Mouse (Mus musculus) CH12F3 (cell line): ENCODE data around the gene Slc16a13.

Source experiments
- in situ Hi-C: fragments of 300-500 bp; cut with MboI; formaldehyde crosslinking; loops from 2 replicates; pipeline ENCODE4 v1.14.3; 2020; ENCODE audit warnings: low sequenced_read_pairs

The Slc16a13 gene

DNA sequence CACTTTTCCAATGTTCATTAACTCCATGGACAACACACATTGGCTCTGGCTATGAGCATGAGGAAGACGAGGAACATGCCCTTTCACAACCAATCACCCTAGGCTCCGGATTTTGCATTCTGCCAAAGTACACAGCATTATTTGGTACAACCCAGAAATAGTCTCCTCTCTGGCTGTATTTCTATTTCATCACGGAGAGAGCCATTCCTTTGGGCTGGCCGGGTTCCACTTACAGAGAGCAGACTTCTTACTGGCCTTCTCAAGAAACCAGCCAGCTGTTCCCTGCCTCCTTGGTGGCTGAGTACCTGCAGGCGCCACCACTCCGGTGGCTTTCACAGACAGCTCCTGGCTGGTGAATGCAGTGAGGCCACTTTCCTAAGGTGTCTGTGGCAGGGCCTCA is 8.4 kb downstream of the Slc16a13 start, which contains the start of gene Slc16a11:
TSS of gene Slc16a11 (plus strand) at position 330 of the 400 bp plus-strand sequence.
- in situ Hi-C loops = no loop called here

DNA sequence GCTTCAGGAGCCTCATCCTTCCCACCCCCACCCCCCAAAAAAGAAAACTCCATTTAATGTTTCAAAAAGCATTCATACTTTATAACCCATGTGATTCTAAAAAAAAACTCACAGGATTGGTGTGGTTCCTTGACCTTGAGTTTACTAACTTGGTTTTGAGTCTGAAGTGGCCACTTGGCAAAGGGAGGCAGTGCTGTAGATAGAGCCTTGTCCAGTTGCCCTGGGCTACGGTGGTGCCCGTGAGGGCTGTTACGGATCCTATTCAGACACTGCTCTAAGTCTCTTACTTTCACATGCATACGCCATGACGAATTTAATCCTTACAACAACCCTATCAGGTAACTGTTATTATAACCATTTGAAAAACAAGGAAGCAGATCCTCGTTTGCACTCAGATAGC is 8.9 kb downstream of the Slc16a13 start:
- in situ Hi-C loops = no loop called here

DNA sequence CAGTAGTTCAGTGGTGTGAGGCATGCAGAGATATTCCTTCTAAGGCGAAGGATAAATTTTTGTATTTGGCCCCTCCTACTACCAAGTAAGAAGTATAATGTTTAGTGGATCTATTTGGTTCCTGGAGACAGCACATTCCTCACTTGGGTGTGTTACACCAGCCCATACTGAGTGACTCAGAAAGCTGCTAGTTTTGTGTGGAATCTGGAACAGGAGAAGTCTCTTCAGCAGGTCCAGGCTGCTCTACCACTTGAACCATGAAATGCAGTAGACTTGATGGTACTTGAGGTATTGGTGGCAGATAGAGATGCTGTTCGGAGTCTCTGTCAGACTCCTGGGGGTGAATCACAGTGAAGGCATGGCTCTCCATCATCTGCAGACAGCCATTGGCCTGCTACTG is 10.2 kb downstream of the Slc16a13 start:
- in situ Hi-C loops = no loop called here

DNA sequence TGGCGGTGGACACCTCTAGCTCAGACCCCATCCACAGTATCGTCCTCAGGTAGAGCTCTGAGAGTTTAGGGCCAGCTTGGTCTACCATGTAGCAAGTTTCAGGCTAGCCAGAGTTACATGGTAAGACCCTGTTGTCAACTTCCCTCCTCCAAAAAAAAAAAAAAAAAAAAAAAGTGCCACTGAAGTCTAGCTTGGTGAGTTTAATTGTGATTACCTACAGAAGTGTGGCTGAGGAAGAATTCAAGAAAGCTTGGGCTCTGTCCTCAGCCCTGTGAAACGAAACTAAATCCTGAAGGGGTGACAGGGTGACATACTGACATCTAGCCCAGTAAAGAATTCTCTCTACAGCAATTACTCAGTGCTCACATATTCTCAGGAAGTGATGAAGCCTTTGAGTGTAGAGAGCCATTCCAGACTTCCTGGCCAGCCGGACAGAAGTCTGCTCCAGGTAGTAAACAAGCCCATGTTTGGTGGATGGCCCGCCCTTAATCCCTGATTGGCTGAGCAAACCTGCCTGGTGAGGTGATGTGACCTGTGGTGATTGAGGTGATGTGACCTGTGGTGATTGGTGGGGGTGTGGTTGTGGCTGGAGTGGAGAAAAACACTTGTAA is 12.0 kb downstream of the Slc16a13 start:
- in situ Hi-C loops = no loop called here

DNA sequence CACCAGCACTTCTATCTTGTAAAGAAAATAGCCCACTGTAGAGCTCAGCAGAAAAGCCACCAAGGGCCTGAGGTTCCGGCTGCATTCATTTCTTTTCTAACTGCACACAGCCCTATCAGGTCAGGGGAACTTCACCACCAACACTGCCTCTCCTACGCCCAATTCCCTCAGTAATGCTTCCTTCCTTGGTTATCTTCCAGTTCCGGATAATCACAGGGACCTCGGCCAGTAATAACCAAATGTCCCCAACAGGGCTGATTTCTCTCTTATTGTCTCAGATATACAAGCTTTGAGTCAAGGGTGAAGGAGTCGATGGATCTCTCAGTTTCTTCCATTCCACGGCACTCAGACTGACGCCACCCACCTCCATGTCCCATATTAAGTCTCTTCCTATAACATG is 13.6 kb downstream of the Slc16a13 start:
- in situ Hi-C loops = no loop called here

DNA sequence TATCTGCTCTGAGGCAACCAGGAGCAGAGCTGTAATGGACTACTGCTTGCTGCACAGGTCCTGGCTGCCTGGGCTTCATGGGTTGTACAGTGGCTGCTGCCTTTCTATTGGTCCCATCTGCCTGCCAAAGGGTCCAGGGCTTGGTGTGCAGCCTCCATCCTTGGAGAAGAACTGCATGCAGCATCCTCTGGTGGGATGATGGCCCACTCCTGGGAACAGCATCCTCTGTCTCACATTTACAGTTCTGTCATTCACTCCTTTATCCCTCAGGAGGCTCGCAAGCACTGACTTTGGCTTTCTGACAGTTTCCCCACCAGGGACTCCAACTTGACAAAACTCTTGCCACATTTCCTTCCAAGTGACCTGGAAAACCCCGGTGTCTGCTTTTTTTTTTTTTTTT is 14.1 kb downstream of the Slc16a13 start:
- in situ Hi-C loops = no loop called here

DNA sequence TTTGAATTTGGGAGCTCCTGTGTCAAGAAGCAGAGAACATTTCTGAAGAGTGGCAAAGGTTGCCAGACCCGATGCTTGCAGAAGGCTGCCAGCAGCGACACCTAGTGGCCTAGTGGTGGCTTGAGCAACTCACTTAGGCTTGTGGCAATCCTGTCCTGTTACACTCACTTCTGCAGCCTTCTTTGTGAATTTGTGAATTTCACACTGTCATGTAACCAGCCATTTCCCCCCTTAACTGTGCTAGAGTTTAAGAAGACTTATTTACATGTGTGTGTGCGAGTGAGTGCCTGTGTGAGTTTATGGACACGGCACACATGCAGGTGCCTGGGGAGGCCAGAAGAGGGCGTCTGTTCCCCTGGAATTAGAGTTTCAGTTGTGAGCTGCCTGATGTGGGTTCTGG is 19.2 kb downstream of the Slc16a13 start:
- in situ Hi-C loops = no loop called here

DNA sequence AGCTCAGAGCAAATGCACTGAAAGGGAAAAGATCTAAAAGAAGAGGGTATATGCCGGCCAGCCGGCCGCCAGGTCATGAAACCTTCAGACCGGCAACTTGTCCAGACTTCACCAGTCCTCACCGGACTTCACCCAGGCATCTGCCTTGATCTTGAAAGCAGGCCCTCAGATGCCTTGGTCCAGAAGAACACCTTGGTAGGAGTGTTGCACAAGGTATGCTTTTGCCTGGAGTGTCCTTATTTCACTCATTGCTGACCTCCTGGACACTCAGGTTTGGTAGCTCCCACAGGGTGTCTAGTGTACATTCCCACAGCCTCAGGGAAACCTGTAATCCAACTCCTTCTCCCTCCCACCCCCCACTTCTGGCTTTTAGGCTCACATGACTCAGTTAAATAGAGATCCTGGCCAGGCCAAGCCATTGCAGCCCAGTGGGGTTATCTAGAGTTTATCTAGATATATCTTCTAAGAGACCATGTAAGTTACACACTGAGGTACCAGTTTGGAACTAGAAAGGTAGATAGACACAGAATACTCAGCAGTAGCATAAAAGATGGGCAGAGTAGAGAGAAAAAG is 20.7 kb downstream of the Slc16a13 start:
- in situ Hi-C loops = no loop called here

DNA sequence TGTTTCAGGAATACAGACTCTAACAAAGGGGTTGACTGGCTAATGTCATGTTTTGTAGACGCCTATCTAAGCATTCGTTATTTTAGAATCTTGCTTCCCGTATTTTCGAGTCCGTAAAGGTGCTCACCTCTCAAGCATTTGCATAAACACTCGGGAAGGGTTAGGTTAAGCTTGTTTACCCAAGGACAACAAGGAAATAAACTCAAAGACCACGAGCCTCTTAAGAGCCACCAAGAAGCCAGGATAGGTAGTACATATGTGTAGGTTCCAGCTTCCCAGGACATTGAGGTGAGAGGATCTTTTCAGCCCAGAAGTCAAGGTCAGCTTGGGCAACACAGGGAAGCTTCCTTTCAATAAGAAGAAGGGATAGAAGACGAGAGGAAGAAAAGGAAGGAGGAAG is 21.8 kb downstream of the Slc16a13 start:
- in situ Hi-C loops = loop anchor here (25.0 kb wide), 1 partner anchor 137 kb away; the partner anchor contains the start of gene Asgr1

DNA sequence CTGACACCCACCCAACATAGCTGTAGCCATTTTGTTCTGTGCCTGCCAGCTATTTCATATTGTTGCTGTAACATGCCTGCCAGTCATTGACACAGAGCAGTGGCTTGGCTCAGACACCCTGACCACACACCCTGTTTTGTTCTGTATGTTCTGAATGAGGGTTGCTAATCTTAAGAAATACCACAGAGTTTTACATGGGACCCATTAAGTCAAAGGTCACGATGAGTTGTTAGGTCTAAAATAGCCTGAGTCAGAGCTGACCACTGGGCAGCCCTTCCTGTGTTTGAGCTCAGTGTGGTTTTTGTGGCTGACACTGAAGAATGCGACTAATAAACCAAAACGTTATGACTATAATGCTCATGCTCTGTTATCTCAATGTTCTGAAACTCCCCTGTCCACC is 22.5 kb downstream of the Slc16a13 start:
- in situ Hi-C loops = loop anchor here (25.0 kb wide), 1 partner anchor 136 kb away; the partner anchor contains the start of gene Asgr1

DNA sequence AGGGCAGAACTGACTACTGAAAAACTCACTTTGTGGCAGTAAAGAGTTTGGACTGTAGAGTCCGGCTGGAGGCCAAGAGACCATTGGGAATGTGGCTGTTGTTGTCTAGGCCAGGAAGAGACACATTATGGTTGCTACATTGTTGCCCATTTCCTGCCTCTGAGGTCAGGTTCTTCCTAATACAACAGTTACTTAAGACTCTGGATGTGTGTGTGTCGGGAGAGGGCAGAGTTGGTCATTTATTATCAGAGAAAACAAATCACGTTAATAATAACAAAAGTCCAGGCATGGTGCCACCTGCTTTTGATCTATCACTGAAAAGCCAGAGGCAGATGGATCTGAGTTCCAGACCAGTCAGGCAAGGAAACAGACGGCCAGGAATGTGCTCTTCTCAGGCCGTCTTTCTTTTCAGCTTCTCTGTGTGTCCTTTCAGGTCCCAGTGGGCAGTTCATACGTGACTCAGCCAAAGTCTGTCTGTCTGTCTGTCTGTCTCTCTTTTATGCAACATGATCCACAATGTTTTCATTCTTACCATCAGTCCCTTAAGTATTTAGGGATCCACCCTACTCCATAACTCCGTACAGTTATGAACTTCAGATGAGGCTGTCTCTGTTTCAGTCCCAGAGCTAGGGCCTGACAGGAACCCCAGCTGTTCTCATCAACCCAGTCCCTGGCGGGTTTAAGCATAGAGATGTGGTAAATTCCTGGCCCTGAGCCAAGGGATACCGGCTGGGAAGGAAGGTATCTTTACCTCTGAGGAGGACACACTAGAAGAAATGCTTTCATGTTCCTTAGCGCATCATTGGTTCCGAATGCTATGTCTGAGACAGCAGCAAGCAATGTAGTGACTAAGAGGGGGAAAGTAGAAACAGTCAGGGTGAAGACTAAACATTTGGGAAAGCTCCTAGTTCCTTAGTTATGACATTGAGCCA is 27.2 kb downstream of the Slc16a13 start:
- in situ Hi-C loops = loop anchor here (25.0 kb wide), 1 partner anchor 131 kb away; the partner anchor contains the start of gene Asgr1

DNA sequence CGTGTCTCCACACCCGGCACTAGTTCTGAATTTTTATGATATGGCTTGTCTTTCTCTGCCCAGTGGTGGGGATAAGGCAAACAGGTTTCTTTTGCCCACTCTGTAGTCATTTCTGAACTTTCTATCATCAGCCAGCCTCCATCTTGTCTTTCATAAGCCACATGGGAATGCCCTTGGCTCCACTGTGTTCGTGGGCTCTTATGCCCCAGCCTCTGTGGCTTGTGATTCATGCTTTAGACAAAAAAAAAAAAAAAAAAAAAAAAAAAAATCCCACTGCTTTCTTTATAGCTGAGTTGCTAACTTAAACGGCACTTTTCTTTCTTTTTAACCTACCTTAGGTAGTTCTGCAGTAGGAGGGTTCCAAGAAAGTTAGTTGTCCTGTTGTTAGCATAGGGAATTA is 28.7 kb downstream of the Slc16a13 start:
- in situ Hi-C loops = loop anchor here (25.0 kb wide), 1 partner anchor 130 kb away; the partner anchor contains the start of gene Asgr1

DNA sequence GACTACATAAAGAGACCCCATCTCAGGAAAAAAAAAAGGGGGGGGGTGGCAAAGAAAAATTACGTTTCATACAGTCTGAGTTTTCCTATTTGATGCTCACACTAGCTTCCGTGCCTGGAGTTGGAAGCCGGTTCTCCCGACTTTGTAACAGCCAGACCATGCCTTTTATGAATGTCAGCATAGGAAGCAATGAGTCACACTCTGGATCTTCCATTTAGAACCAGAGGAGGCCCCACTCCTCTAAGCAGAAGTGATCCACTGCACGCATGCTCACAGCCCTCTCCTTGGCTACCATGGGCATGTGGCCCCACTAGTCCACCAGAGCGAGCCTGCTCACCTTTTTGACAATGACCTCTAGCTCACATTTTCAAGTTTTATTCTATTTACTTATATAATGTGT is 29.7 kb downstream of the Slc16a13 start:
- in situ Hi-C loops = loop anchor here (25.0 kb wide), 1 partner anchor 129 kb away; the partner anchor contains the start of gene Asgr1

DNA sequence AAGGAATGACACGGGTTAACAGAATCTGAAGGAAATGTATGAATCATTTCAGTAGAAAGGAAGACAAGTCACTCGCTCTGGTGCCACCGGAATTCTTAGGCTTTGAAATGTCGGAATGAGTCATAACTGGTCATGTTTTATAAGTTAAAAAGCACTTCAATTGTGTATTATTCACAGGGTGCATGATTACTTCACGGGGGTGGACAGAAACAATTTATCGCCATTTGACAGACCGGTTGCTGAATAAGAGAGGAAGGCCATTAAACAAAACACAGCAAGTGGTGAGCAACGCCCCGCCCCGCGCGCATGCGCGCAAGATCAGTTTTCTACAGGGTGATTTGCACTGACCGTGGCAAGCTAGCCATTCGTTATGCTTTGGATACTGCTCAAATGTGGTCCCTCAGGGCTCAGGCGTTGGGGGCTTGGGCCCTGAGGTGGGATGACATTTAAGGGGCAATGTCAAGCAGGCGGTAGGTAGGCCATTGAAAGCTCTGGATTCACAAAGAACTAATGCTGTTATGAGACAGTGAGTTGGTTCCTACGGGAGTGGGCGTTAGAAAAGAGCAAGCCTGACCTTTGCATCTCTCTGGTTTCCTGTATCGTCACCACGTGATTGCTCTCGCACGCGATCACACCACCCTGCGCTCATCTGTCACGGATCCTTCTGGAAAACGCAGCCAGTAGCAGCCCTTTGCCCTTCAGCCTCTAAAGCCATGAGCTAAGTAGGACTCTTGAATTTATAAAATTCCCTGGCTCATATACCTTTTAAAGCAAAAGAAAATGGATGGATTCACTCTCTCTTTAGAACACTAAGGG is 31.3 kb downstream of the Slc16a13 start:
- in situ Hi-C loops = loop anchor here (25.0 kb wide), 1 partner anchor 127 kb away; the partner anchor contains the start of gene Asgr1

DNA sequence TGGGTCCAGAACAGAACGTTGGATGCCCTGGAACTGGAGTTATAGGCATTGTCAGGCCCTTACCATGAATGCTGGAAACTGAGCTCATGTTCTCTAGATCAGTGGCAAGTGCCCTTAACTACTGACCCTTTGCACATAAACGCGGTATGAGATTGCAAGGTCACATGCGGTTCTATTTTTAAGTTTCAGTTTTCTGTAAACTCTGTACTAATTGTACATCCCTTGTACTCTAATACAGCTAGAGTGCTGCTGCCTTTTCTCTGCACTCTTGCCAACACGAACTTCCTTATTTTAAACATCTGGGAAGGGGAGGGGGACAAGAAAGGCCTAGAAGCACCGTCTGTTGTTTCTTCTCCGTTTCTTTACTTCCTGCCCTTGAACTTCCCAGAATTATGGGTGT is 35.7 kb downstream of the Slc16a13 start:
- in situ Hi-C loops = loop anchor here (25.0 kb wide), 1 partner anchor 123 kb away; the partner anchor contains the start of gene Asgr1

DNA sequence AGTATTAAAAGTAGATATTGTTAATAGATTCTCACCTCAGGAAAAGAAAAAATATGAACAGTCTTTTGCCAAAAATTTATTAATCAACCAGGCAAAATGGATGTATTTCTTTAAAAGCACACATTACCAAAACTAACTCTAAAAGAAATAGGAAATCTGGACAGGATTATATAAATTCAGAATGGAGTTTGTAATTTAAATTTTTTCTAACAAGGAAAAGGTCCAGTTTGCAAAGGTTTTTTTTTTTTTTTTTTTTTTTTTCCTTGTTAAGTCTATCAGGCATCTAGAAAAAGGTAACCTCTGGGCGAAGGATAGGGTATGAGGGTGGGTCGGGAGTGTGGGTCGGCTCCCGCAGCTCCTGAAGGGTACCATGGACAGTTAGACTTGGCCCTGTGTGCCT is 40.4 kb downstream of the Slc16a13 start:
- in situ Hi-C loops = loop anchor here (25.0 kb wide), 1 partner anchor 118 kb away; the partner anchor contains the start of gene Asgr1

DNA sequence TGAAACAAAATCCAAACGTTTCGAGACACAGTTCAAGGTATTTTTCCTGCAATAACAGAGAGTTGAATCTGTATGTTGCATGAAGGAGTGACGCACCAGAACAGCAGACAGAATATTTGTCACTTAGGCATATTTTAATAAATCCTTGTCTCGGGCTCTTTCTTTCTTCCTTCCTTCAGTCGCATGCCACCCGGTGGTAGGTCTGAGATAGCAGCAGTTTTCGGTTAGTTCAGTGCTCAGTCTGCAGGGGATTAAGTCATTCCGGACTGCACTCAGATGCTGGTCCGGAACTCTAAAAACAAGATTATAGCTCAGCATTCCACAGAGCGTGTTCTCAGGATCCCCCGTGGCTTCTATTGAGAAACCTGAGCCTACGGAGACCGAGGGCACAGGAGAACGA is 41.5 kb downstream of the Slc16a13 start:
- in situ Hi-C loops = loop anchor here (25.0 kb wide), 1 partner anchor 117 kb away; the partner anchor contains the start of gene Asgr1

DNA sequence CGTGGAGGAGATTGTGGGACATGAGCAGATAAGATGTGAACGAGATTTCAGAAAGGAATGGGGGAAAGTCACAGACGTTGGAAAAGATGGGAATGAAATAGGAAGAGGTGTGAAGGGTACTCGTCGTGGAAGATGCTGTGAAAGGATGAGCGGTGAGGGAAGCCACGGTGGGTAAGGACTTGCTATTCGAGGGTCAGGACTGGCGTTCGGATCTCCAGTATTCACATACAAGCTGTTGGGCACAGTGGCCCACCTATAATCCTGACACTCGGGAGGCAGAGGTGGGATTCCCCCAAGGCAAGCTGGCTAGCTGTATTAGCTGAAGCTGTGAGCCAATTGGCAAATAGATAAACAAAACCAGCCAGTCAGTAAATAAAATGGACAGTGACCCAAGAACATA is 42.1 kb downstream of the Slc16a13 start:
- in situ Hi-C loops = loop anchor here (25.0 kb wide), 1 partner anchor 116 kb away; the partner anchor contains the start of gene Asgr1

DNA sequence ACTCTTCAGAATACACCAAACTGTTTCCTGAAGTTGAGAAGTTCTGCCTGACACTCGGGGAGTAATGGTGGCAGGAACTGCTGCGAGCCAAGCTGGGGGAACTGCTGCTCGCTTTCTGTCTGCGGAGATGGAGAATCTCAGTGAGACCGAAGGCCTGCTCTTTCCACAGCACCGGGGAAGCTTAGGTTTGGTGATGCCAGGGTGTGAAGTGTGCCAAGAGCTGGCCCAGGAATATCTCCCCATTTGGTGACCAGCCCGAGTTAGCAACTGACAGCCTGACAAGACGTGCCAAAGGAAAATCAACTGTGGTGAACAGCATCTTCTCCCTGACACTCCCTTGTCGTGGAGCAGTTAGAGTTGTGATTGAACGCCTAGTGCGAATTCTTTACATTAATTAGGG is 42.6 kb downstream of the Slc16a13 start:
- in situ Hi-C loops = loop anchor here (25.0 kb wide), 1 partner anchor 116 kb away; the partner anchor contains the start of gene Asgr1

DNA sequence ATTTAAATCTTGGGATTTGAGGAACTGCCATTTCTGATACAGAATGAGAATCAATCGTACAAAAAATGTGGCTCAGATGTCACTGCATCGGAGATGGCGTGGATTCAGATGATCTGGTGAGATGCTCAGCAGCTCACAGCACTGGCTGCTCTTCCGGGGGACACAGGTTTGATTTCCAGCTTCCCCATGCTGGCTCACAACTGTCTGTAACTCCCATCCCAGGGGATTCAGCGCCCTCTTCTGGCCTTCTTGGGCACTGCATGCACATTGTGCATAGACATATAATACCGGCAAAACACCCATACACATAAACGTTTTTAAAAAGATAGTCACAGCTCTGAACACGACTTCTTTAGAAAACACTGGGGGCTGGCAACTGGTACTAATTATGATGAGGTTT is 43.2 kb downstream of the Slc16a13 start:
- in situ Hi-C loops = loop anchor here (25.0 kb wide), 1 partner anchor 115 kb away; the partner anchor contains the start of gene Asgr1
